Mouse (Mus musculus): ENCODE measurements around the gene Olfr1357.

- TF ChIP-seq CTCF (IDR thresholded peaks at IDR 0.05; ENCODE audit: insufficient read depth, low read length) (no peak), POLR2A (IDR thresholded peaks at IDR 0.05; ENCODE audit: borderline replicate concordance, extremely low read depth, low read depth, low read length) (no peak)
These were observed 43.3 kb upstream of the Olfr1357 start for GRCm38 (mm10) chr10:78661198-78661597.
